Mouse (Mus musculus) heart, embryonic 10.5 days (tissue): Measurements from ENCODE around the gene Gm13124. TPM values are rescaled to one million over a fixed set of nuclear protein-coding genes. Genes with fewer than 3 reads are reported as not detected.
"Not testable (repeated sequence)": the region's sequence is repeated elsewhere in the genome, so short reads cannot be mapped to it uniquely, and the experiment has no call there.

Source experiments
- DNase-seq: peaks from one replicate; pipeline ENCODE4 v3.0.0-alpha.2; 2017; ENCODE audit warnings: low spot score
- H3K27ac ChIP-seq: fragments of 300-500 bp; sonication (generic); 2 replicates; pipeline ENCODE4 v1.5.1; 2016; ENCODE audit warnings: mild to moderate bottlenecking
- H3K27me3 ChIP-seq: fragments of 300-500 bp; sonication (generic); 2 replicates; pipeline ENCODE4 v1.6.1; 2016; ENCODE audit warnings: mild to moderate bottlenecking; ENCODE audit not compliant: poor library complexity, insufficient read depth, severe bottlenecking
- H3K36me3 ChIP-seq: fragments of 300-500 bp; sonication (generic); 2 replicates; pipeline ENCODE4 v1.6.1; 2016; ENCODE audit warnings: mild to moderate bottlenecking, moderate library complexity
- H3K4me1 ChIP-seq: fragments of 300-500 bp; sonication (generic); 2 replicates; pipeline ENCODE4 v1.6.1; 2016; ENCODE audit warnings: mild to moderate bottlenecking
- H3K4me3 ChIP-seq: fragments of 300-500 bp; sonication (generic); 2 replicates; pipeline ENCODE4 v1.5.1; 2016; ENCODE audit warnings: mild to moderate bottlenecking, moderate library complexity
- H3K9me3 ChIP-seq: fragments of 300-500 bp; sonication (generic); 2 replicates; pipeline ENCODE4 v1.6.1; 2016; ENCODE audit warnings: mild to moderate bottlenecking, moderate library complexity
- WGBS: fragments of 180-500 bp; shearing (Covaris S2); methylation state at CpG from one replicate; pipeline ENCODE4 v1.1.7; 2016; 5-methylcytosine and 5-hydroxymethylcytosine counted together
- polyA plus RNA-seq: library from polyadenylated mRNA; unstranded; fragments of >200 nt; fragmentation: Nextera tagmentation; extraction: Ambion mirVana; gene quantifications from 2 replicates; pipeline ENCODE4 v1.2.1, GENCODE M21; 2016

Gm13124 gene
- polyA plus RNA-seq: not detected in 2 replicates

- 79% methylated on average over 1 of the region's 1 CpGs for WGBS
- no peak within 1 kb of the TSS for H3K27ac ChIP-seq
Measured at GRCm38 (mm10) chr4:144565034-144565433, at the start of gene Gm13124. TSS of gene Gm13124 (minus strand) at chr4:144565134.

DNA sequence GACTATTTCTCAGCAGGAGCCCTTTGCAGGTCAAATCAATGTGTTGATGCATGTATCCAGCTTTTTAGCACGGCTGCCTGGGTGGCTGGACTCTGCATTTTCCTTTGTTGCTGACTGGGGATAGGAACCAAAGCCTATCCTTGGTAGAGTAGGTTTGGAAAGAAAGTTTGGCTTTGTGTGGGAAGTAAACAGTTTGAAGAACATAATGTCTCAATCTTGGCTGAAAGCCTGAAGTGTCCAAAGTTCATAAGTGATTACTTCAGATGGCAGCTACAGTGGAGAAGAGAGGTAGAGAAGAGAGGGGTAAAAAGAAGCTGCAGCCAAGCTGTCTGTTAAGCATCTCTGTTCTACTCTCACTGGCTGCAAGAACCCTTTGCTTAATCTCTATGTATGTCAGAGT lies 49.7 kb upstream of the Gm13124 start:
- Histone ChIP-seq H3K4me1 (no peaks in the 10 kb centered on the region), H3K27me3 (no peaks in the 10 kb centered on the region), H3K27ac (no peak overlapping the region), H3K9me3 (no peaks in the 10 kb centered on the region; the same call in 1 of the 2 replicates), H3K4me3 (no peak overlapping the region), H3K36me3 (no peaks in the 10 kb centered on the region)
- DNase-seq: no peak
- 62% methylated on average over 1 of the region's 1 CpGs for WGBS

More at GRCm38 (mm10) chr4:144565034-144565433, at the start of gene Gm13124:
- Histone ChIP-seq H3K36me3 (no peaks in the 10 kb centered on the region), H3K4me3 (no peak within 1 kb of the TSS), H3K27me3 (no peaks in the 10 kb centered on the region), H3K9me3 (0 out of 2 replicates have a peak, but pooled peaks cover 2% of the 10 kb centered on the region), H3K4me1 (no peaks in the 10 kb centered on the region)
- DNase-seq: no peak

DNA sequence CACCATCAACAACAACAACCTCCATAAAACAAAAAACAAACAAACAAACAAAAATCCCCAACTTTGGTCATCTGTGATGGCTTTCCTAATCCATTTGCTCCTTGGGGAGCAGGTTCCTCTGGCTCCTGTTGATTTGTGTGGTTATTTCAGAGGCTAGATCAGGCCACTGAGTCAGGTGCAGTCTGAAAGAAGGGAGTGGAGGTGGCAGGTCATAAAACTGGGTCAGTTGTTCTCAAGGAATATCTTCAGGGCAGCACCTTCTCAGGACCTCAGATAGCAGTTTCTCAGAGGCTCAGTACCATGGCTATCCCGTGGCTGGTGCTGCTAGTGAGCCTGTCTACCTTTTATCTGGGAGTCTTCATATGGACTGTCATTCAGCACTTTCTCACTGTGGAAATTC lies 48.5 kb upstream of the Gm13124 start, which contains the start of gene Aadacl4:
TSS of gene Aadacl4 (plus strand) at position 301 of the 400 bp plus-strand sequence.
- Histone ChIP-seq H3K4me3 (no peak within 1 kb of the TSS), H3K27me3 (no peaks in the 10 kb centered on the region), H3K9me3 (no peaks in the 10 kb centered on the region; the same call in 1 of the 2 replicates), H3K36me3 (no peaks in the 10 kb centered on the region), H3K4me1 (no peaks in the 10 kb centered on the region), H3K27ac (no peak within 1 kb of the TSS)
- 59% methylated on average over 1 of the region's 1 CpGs for WGBS
- DNase-seq: no peak

GRCm38 (mm10) chr4:144592790-144593189 lies 27.9 kb upstream of the Gm13124 start:
- Histone ChIP-seq H3K9me3 (peaks cover 9% of the 10 kb centered on the region; the same call in 1 of the 2 replicates), H3K4me1 (no peaks in the 10 kb centered on the region), H3K4me3 (no peak overlapping the region), H3K36me3 (no peaks in the 10 kb centered on the region), H3K27me3 (no peaks in the 10 kb centered on the region), H3K27ac (no peak overlapping the region)
- DNase-seq: no peak

GRCm38 (mm10) chr4:144586207-144586606 lies 21.3 kb upstream of the Gm13124 start:
- H3K36me3 ChIP-seq, H3K4me1 ChIP-seq, H3K9me3 ChIP-seq, H3K27me3 ChIP-seq, H3K27ac ChIP-seq, H3K4me3 ChIP-seq, DNase-seq: not testable (repeated sequence)
- 82% methylated on average over 13 of the region's 16 CpGs for WGBS

GRCm38 (mm10) chr4:144567752-144568151 lies 2.8 kb upstream of the Gm13124 start:
- Histone ChIP-seq H3K36me3 (no peaks in the 10 kb centered on the region), H3K27me3 (no peaks in the 10 kb centered on the region), H3K27ac (no peak overlapping the region), H3K9me3 (0 out of 2 replicates have a peak, but pooled peaks cover 2% of the 10 kb centered on the region), H3K4me1 (no peaks in the 10 kb centered on the region), H3K4me3 (no peak overlapping the region)
- DNase-seq: no peak

DNA sequence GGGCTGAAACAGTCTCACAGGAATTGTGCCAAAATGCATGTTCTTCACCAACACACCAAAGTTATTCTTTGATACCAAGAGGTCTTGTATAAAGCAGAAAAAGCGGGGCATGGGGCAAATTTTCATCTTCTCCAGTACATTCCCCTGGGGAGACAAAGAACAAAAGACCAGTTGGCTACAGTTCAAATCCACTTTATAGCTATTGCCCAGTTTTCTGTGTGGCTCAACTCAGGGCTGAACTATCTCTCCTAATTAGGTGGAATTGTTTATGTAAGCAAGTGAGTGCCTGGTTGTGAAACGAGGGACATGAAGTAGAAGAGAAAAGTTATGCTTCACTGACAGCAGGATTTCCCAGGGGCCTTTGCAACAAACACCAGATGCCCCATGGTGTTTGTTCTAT lies 3.7 kb downstream of the Gm13124 start:
- H3K27ac ChIP-seq: no peak overlapping the region
- H3K4me1 ChIP-seq: no peaks in the 10 kb centered on the region
- no peaks in the 10 kb centered on the region for H3K27me3 ChIP-seq
- no peak overlapping the region for H3K4me3 ChIP-seq
- 0 out of 2 replicates have a peak, but pooled peaks cover 2% of the 10 kb centered on the region for H3K9me3 ChIP-seq
- no peak for DNase-seq
- 67% methylated on average over 2 of the region's 2 CpGs for WGBS
- no peaks in the 10 kb centered on the region for H3K36me3 ChIP-seq

DNA sequence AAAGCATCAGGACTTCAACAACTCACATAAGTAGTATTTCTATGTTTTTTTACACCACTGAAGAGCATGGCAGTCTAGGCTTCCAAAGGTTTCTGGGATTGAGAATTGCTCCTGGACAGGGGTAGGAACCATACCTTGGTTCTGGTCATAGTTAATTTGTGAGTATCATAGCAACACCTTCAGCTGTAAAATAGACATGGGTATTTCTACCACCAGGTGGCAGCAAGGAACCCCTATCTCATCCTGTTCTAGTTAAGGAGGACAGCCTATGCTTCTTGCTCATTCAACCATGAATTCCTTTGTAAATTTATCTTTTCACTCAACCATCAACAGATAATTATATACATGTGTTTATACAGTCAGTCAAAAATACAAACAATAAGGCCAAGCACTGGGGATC lies 5.1 kb downstream of the Gm13124 start:
- no peak for DNase-seq
- Histone ChIP-seq H3K27ac (no peak overlapping the region), H3K36me3 (no peaks in the 10 kb centered on the region), H3K27me3 (no peaks in the 10 kb centered on the region), H3K9me3 (no peaks in the 10 kb centered on the region), H3K4me1 (no peaks in the 10 kb centered on the region), H3K4me3 (no peak overlapping the region)

DNA sequence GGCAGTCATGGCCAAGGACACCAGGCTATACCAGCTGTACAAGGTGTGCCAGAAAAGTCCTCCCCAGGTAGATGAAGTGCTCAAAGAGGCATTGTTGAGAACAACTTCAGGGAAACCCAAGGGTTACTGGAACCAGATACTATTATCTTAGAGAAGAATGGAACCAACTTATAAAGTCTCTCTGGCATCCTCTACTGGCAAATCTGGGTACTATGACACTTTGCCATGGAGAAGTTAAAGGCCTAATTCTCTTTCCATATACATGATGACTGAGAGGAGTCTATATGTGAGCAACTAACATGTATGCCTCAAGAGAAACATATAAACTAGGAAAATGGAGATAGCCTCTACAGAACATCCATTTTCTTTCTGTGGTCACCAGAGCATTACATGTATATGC lies 13.8 kb downstream of the Gm13124 start:
- Histone ChIP-seq H3K27me3 (no peaks in the 10 kb centered on the region), H3K27ac (no peak overlapping the region), H3K9me3 (peaks cover 3% of the 10 kb centered on the region; the same call in 1 of the 2 replicates), H3K4me1 (no peaks in the 10 kb centered on the region), H3K4me3 (no peak overlapping the region), H3K36me3 (no peaks in the 10 kb centered on the region)
- no peak for DNase-seq

- H3K4me1 ChIP-seq, DNase-seq, H3K27me3 ChIP-seq, H3K36me3 ChIP-seq, H3K9me3 ChIP-seq, H3K4me3 ChIP-seq, H3K27ac ChIP-seq: not testable (repeated sequence)
- WGBS: 87% methylated on average over 13 of the region's 13 CpGs
Measured at GRCm38 (mm10) chr4:144545339-144545738, 19.6 kb downstream of the Gm13124 start.

- Histone ChIP-seq H3K4me3 (no peak overlapping the region), H3K9me3 (peaks cover 7% of the 10 kb centered on the region; the same call in 1 of the 2 replicates), H3K27me3 (no peaks in the 10 kb centered on the region), H3K27ac (no peak overlapping the region), H3K4me1 (no peaks in the 10 kb centered on the region), H3K36me3 (no peaks in the 10 kb centered on the region)
- WGBS: 79% methylated on average over 1 of the region's 1 CpGs
- no peak for DNase-seq
Measured at GRCm38 (mm10) chr4:144544689-144545088, 20.2 kb downstream of the Gm13124 start.

DNA sequence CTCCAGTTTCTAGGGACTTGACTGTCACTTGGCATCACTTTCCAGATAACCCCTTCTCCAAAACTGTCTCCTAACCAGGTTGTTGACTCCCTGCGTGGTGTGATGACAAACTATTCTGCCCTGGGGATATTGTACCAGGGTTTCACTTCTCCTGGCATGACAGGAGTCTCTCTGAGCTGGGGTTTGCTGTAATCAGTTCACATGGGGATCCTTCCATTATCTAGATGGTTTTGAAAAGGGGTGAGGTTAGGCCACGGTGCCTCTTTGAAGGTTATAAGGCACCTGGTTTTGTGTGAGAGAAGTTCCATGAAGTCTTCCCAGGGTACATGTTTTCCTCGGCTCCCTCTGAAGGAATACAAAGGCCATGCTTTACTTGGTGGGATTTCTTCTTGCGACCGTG lies 45.4 kb downstream of the Gm13124 start, which contains the start of gene 9430007A20Rik:
TSS of gene 9430007A20Rik (plus strand) at position 301 of the 400 bp plus-strand sequence.
- no peak for DNase-seq
- Histone ChIP-seq H3K9me3 (peaks cover 4% of the 10 kb centered on the region; the same call in 1 of the 2 replicates), H3K27me3 (no peaks in the 10 kb centered on the region), H3K4me1 (no peaks in the 10 kb centered on the region), H3K4me3 (no peak within 1 kb of the TSS), H3K27ac (no peak within 1 kb of the TSS), H3K36me3 (no peaks in the 10 kb centered on the region)
- 71% methylated on average over 5 of the region's 5 CpGs for WGBS

- Histone ChIP-seq H3K4me3 (no peak overlapping the region), H3K27ac (no peak overlapping the region), H3K9me3 (no peaks in the 10 kb centered on the region), H3K36me3 (no peaks in the 10 kb centered on the region), H3K4me1 (no peaks in the 10 kb centered on the region), H3K27me3 (no peaks in the 10 kb centered on the region)
- 72% methylated on average over 1 of the region's 1 CpGs for WGBS
- no peak for DNase-seq
Measured at GRCm38 (mm10) chr4:144506518-144506917, 58.4 kb downstream of the Gm13124 start.
